18 mouse cellular contexts compared by ENCODE assay signal in genomic region chr12:92317609-92318008, GRCm38 (mm10).
"Had no signal": no experiment of that assay in that cellular context is flagged by ENCODE, and none has a peak within 500 bp of the region (broad histone marks: within the 10 kb centered on the region; RNA-seq: fewer than 3 reads in every experiment).

No protein-coding gene starts in this region.

- H3K27ac ChIP-seq: midbrain, embryonic 10.5 days; midbrain, embryonic 12.5 days; neural tube, embryonic 13.5 days; neural tube, embryonic 15.5 days had no signal

- H3K27me3 ChIP-seq: midbrain, embryonic 12.5 days; neural tube, embryonic 13.5 days; neural tube, embryonic 15.5 days had no signal

- H3K36me3 ChIP-seq: midbrain, embryonic 10.5 days; midbrain, embryonic 12.5 days; neural tube, embryonic 13.5 days; neural tube, embryonic 15.5 days had no signal

- DNase-seq: lung, embryonic 14.5 days; lung, postnatal 10 days; lung, postnatal 4 days; midbrain, embryonic 14.5 days; retina, postnatal 1 day; right cerebral cortex, adult 18-20 months; right cerebral cortex, postnatal 25 days; right cerebral cortex, postnatal 4 days; spleen, adult 18-20 months; thymus, adult 18-20 months; thymus, postnatal 14 days; thymus, postnatal 36 days had no signal

- H3K4me3 ChIP-seq: midbrain, embryonic 10.5 days; midbrain, embryonic 12.5 days; myocyte; neural tube, embryonic 13.5 days; neural tube, embryonic 15.5 days had no signal

- H3K4me1 ChIP-seq: midbrain, embryonic 10.5 days; midbrain, embryonic 12.5 days; neural tube, embryonic 13.5 days; neural tube, embryonic 15.5 days had no signal

- ATAC-seq: midbrain, embryonic 16.5 days had no signal

- H3K9me3 ChIP-seq: midbrain, embryonic 10.5 days; midbrain, embryonic 12.5 days; neural tube, embryonic 13.5 days; neural tube, embryonic 15.5 days had no signal

- H3K4me2 ChIP-seq: lung, embryonic 14.5 days; midbrain, embryonic 12.5 days; neural tube, embryonic 13.5 days; neural tube, embryonic 15.5 days had no signal

- H3K9ac ChIP-seq: lung, embryonic 14.5 days; midbrain, embryonic 12.5 days; neural tube, embryonic 13.5 days; neural tube, embryonic 15.5 days had no signal
